Mouse (Mus musculus): ENCODE results near the gene Slc39a5.

Slc39a5 gene

DNA sequence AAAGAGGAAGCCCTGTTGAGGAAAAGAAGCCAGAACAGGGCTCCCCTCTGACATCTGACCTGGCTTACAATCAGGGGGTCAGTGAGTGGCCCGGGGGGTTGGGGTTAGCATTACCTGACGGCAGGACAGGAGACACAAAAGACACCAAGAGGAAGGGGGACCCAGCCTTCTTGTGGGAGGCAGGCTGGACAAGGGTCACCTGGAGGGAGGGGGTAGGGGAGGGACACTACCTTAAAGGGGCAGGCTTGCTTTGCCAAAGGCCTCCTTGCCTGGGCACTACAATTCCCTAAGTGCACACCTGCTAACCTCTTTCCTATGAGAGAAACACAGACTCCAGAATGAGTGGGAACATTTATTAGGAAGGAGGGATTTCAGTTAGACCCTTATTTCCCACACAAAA, at the start of gene Slc39a5:
Gene Slc39a5, minus strand, starts transcription at position 174 of the 400 bp plus-strand sequence.
- DNase-seq (ENCODE audit: low read depth, low spot score) = no peak

- no peak for DNase-seq (ENCODE audit: low read depth, low spot score)
Observed at GRCm38 (mm10) chr10:128445407-128445806, 44.4 kb upstream of the Slc39a5 start.

DNA sequence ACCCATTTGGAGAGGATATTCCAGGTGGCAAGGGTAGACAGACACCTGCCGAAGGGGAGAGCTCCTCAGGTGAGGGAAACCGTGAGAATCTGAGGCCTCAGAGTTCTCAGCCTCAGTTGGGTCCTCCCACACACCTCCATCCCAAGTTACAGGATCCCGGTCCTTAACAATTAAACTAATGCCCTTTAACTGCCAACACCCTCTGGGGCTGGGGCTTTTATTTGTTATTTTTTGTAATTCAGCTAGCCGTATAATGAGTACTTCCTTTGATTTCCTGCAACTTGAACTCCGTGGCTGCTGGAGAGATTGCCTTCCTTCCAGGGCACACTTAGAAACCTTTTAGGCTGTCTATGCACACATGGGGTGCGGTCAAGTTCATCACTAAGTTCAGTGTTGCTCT, 43.3 kb upstream of the Slc39a5 start:
- no peak for DNase-seq (ENCODE audit: low read depth, low spot score)

DNA sequence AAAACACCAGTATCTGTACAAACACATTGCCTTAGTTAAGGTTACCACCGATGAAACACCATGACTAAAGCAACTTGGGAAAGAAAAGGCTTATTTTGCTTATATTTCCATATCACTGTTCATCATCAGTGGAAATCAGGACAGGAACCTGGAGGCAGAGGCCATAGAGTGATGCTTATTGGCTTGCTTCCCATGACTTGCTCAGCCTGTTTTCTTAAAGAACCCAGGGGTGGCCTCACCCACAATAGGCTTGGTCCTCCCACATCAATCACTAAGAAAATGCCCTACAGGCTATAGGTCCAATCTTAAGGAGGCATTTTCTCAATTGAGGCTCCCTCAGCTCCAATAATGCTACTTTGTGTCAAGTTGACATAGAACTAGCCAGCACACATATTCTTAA, 41.7 kb upstream of the Slc39a5 start:
- no peak for DNase-seq (ENCODE audit: low read depth, low spot score)

DNA sequence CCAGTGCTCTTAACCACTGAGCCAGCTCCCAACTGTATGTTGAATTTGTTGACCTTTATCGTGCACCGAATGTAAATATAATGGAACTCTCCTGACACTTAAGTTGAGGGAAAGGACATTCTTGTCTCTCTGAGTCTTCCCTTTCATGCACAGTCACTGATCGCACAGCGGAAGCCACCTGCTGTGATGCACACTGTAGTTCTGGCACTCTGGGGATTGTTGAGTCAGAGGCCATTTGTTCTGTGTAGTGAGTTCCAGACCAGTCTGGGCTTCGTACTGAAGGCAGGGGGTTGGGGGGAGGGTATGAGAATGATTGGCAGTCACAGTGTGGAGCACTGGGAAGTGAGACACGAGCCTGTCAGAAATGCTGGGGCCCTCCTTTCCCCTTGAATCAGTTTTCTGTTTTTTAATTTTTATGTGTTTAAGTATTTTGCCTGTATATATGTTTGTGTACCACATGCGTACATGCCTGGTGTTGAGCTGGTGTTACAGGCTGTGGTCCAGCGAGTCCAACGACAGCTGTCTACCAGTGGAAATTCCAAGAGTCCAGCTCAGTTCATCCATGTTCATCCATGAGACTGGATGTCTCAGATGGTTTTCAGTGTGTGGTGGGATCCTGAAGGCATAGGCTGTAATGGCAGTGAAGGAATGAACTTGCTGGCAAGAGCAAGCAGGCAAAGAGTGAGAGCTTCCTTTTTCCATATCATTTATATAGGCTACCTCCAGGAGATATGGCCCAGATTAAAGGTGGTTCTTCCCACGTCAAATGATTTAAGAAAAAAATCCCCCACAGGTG, 40.5 kb upstream of the Slc39a5 start:
- DNase-seq (ENCODE audit: low read depth, low spot score) = peak; percentile 88

GRCm38 (mm10) chr10:128440407-128440806, 39.4 kb upstream of the Slc39a5 start:
- peak; percentile 67 for DNase-seq (ENCODE audit: low read depth, low spot score)

DNA sequence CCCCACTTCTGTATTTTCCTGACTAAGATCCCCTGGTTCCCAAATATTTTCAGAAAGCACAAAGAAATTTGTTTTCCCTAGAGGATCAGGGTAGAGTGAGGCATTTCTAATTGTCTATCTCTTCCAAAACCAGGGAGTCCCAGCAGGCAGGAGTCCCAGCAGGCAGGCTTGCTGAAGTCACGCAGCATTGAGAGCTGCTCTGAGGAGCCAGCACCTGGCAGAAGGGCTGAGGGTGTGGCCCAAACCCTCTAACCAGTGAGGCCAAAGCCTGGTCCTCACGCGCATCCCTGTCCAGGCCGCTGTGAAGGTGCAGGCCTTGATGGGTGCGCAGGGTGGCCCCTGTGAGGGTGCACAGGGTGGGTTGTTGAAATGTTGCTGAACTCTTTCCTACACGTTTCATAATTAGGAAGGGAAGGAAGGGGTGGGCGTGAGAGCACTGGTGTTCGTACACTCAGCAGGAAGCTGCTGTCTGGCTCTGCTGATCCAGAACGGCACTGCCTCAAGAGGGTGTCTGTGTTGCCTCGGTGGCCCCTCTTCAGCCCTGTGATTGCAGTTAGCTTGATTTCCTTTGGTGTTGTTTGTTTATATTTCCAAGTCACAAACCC, 37.7 kb upstream of the Slc39a5 start:
- DNase-seq (ENCODE audit: low read depth, low spot score) = no peak

DNA sequence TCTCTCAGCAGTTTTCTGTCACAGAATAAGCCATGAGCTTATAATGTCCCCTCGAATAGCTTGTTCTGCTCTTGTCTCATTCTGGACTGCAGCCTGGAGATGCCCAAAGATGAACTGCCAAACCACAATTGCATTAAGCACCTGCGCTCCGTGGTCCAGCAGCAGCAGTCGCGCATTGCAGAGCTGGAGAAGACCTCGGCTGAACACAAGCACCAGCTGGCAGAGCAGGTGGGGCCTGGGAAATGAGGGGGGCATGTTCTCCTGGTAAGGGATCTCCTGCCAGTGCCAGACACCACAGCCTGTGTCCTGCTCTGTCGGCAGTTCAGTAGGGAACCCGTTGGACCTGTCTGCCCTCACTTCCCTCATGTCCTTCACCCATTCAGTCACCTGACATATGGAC, 35.3 kb upstream of the Slc39a5 start:
- DNase-seq (ENCODE audit: low read depth, low spot score) = no peak

DNA sequence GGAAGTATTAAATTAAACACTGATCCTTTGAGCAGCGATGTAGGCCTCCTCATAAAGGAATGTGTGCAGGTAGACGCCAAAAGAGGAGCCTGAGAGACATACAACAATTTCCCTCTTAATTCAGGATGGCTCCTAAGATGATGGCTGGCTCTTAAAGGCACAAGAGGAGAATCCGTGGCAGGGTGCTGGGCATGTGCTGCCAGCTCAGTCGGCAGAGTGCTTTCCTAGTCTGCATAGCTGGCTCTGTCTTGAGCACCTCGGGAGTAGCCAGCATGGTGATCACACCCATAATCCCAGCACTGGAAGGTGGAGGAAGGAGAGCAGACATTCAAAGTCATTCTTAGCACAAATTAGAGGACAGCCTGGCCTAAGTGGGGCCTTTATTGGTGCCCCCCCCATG, 34.8 kb upstream of the Slc39a5 start:
- no peak for DNase-seq (ENCODE audit: low read depth, low spot score)

- DNase-seq (ENCODE audit: low read depth, low spot score) = no peak
Observed at GRCm38 (mm10) chr10:128435186-128435823, 34.3 kb upstream of the Slc39a5 start.

GRCm38 (mm10) chr10:128434681-128435080, 33.7 kb upstream of the Slc39a5 start:
- DNase-seq (ENCODE audit: low read depth, low spot score) = no peak

DNA sequence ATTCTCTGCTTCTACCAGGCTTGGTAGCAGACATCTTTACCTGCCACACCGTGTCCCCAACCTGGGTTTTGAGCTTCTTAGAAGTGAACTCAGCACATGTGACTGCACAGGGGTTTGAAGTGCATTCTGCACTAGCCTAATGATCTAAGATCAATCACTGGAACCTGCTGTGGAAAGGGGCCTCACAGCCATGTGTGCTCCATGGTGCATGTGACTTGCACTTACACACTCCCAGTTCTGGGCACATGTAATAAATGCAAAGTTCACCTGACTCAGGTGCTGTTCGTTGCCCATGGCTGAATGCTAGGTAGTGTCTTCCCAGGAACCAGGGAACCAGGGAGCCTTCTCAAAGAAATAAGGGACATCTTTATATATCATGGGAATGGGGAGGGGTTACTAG, 32.4 kb upstream of the Slc39a5 start:
- no peak for DNase-seq (ENCODE audit: low read depth, low spot score)

- no peak for DNase-seq (ENCODE audit: low read depth, low spot score)
Observed at GRCm38 (mm10) chr10:128429454-128429853, 28.4 kb upstream of the Slc39a5 start.

DNA sequence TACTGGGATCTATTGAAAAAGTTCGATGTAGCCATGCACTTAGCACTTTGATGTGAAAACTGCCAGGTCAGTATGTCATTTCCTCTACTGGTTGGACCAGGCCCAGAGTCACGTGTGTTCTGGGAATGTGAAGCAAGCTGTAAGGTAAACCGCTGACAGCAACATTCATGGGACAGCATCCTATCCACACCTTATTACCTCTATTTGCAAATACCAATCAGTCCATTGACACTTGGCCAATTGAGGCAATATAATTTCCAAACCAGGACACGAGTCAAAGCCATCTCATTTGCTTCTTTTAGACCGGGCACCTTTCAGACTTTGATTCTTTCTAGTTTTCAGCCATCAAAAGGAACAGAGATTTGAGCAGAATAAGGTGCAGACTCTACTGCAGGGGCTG, 28.0 kb upstream of the Slc39a5 start:
- DNase-seq (ENCODE audit: low read depth, low spot score) = no peak

- no peak for DNase-seq (ENCODE audit: low read depth, low spot score)
Observed at GRCm38 (mm10) chr10:128425260-128425659, 24.2 kb upstream of the Slc39a5 start.

DNA sequence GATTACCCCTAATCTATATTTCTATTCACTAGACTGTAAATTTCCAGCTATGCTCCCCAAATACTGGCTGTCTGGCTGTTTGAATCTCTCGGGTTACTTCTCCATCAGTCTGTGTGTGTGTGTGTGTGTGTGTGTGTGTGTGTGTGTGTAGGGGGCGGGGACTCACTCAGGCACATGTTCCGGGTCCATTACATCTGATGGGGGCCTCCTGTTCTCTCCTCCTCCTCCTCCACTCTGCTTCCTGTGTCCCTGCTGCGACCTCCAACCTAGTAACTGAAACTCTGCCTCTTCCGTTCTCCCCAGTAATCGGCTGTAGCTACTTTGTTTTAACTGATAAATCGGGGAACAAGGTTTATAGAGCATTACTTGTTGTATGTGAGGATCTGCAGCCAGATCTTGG, 23.6 kb upstream of the Slc39a5 start:
- DNase-seq (ENCODE audit: low read depth, low spot score) = no peak

DNA sequence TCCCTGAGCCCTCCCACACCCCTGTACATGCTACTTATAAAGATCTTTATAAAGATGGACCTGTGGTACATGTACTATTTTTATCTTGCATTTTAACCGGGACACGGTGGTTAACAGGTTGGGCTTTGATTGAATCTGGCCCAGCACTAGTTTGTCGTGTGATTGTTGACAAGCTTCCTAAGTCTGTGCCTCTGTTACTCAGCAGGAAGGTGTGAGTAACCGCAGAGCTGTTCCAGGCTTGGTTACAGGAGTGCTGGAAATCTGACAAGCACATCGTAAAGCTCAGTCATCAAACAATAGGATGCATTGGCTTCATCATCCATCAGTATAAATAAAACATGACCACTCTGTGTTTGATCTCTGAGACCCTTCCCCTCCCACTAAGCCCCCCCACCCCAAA, 21.4 kb upstream of the Slc39a5 start:
- no peak for DNase-seq (ENCODE audit: low read depth, low spot score)

GRCm38 (mm10) chr10:128414848-128415247, 13.8 kb upstream of the Slc39a5 start:
- no peak for DNase-seq (ENCODE audit: low read depth, low spot score)

DNA sequence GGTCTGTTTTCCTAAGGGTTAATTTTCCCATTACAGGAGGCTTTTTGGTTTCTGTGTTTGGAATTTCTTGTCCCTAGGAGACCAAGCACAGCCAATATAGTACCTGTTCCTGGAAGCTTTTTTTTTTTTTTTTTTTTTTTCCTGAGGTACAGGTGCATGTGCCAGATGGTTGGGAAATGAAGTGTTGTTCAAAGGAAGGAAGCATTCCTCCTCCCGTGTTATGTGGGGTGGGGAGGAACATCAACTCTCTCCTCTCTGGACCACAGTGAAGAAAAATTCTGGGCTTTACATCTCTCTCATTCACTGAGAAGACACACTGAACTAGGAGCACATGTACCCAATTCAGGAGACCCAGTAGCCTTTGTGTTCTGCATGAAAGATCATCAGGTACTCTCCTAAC, 12.0 kb upstream of the Slc39a5 start:
- DNase-seq (ENCODE audit: low read depth, low spot score) = no peak

DNA sequence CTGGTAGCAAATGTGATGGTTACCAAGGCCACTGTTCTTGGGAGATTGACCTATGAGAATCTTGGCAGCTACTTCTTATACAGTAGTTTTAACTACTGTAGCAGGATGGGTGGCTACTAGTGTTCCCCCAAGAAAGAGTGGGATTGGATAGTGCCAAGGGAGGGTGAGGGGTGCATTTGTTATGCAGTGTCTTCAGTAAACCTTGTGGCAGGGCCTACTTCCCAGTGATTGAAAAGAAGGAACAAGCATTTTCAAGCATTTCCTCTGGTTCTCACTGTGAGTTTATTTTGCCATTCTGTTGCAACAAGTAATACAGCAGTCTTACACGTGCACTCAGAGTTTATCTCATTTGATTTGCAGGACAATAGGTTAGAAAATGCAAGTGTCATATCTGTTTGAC, 11.5 kb upstream of the Slc39a5 start:
- no peak for DNase-seq (ENCODE audit: low read depth, low spot score)

DNA sequence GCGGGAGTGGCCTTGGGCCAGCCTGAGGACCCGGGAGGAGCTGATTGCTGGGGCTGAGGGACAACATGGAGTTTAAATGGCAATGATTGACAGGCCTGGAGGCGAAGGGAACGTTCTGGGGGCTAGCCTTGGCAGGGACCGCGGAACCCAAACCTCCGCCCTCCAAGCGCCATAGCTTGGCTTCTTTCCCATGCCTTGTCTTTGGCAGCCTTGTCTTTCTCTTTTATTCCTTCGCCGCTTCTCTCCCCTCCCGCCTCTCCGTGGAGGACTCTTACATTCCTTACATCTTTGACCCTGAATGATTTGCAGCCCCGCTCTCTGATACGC, 11.0 kb upstream of the Slc39a5 start:
- DNase-seq (ENCODE audit: low read depth, low spot score) = no peak

DNA sequence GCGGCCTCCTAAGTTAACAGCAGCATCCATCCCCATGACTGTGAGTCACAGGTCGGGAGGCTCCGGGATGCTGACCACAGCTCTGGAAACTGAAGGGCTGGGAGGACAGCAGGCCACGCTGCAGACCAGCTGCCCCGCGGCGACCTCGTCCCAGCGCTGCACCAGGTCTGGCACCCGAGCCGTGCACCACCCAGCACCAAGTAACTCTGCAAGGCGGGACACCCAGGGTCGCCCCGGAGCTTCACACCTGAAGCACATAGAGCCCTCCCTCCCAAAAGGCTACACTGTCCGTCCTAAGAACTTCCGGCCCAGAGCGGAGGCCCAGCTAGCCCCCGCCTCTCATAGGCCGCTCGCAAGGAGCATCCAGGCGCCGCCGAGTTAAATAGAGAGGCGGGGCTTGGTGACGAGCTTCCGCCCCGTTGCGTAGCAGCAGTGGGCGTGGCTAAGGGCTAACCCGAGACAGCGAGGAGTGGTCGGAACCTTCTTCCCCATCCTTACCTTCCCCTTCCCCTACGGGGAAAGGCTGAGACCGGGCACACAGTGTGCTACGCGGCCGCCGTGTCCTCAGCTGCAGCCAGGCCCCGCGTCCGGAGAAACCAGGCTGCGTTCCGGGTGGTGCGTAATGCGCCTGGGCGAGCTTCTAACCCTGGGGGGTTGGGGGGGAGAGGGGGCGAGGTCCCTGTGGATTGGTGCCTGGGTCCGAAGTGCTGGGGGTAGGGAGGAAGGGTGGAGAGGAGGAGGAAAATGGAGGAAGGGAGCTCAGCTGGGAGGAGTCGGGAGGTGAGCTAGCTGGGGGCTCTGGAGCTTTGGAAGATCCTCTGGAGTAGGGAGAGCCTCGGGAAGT, 10.4 kb upstream of the Slc39a5 start, which contains the start of the genes Nabp2 and Rnf41:
Gene Nabp2, minus strand, starts transcription at position 282 of the 844 bp plus-strand sequence.
Gene Rnf41, plus strand, starts transcription at position 447 of the 844 bp plus-strand sequence.
- DNase-seq (ENCODE audit: low read depth, low spot score) = peak; percentile 99
